Mouse (Mus musculus) neural tube, embryonic 12.5 days (tissue): ENCODE results near the gene Sec11a. TPM values are rescaled to one million over a fixed set of nuclear protein-coding genes. Genes with fewer than 3 reads are reported as not detected.
"Not testable (repeated sequence)": the region's sequence is repeated elsewhere in the genome, so short reads cannot be mapped to it uniquely, and the experiment has no call there.

Experiments
- ATAC-seq: fragments of 200-750 bp; cut with Nextera tagmentation; 2 replicates; pipeline ENCODE4 v1.8.0; 2017; ENCODE audit warnings: low read depth, mild to moderate bottlenecking, moderate TSS enrichment, moderate library complexity; ENCODE audit not compliant: low FRiP score
- H3K27ac ChIP-seq: fragments of 300-500 bp; sonication (generic); 2 replicates; pipeline ENCODE4 v1.5.1; 2016
- H3K27me3 ChIP-seq: fragments of 300-500 bp; sonication (generic); replicated peaks from 2 replicates; pipeline ENCODE4 v1.6.1; 2016; ENCODE audit warnings: mild to moderate bottlenecking
- H3K36me3 ChIP-seq: fragments of 300-500 bp; sonication (generic); 2 replicates; pipeline ENCODE4 v1.6.1; 2016; ENCODE audit warnings: mild to moderate bottlenecking
- H3K4me1 ChIP-seq: fragments of 300-500 bp; sonication (generic); 2 replicates; pipeline ENCODE4 v1.6.1; 2016
- H3K4me2 ChIP-seq: fragments of 300-500 bp; sonication (generic); replicated peaks from 2 replicates; pipeline ENCODE4 v1.6.1; 2016; ENCODE audit warnings: mild to moderate bottlenecking
- H3K4me3 ChIP-seq: fragments of 300-500 bp; sonication (generic); 2 replicates; pipeline ENCODE4 v1.5.1; 2016
- H3K9ac ChIP-seq: fragments of 300-500 bp; sonication (generic); 2 replicates; pipeline ENCODE4 v1.6.1; 2016; ENCODE audit warnings: mild to moderate bottlenecking
- H3K9me3 ChIP-seq: fragments of 300-500 bp; sonication (generic); 2 replicates; pipeline ENCODE4 v1.6.1; 2016; ENCODE audit warnings: mild to moderate bottlenecking
- WGBS: fragments of 180-500 bp; shearing (Covaris S2); methylation state at CpG from one replicate; pipeline ENCODE4 v1.1.7; 2016; 5-methylcytosine and 5-hydroxymethylcytosine counted together
- polyA plus RNA-seq: library from polyadenylated mRNA; unstranded; fragments of >200 nt; fragmentation: Nextera tagmentation; extraction: Ambion mirVana; gene quantifications from 2 replicates; pipeline ENCODE4 v1.2.1, GENCODE M21; 2016

The Sec11a gene
- polyA plus RNA-seq, 1 experiment from 2014 or later = 170 TPM

DNA sequence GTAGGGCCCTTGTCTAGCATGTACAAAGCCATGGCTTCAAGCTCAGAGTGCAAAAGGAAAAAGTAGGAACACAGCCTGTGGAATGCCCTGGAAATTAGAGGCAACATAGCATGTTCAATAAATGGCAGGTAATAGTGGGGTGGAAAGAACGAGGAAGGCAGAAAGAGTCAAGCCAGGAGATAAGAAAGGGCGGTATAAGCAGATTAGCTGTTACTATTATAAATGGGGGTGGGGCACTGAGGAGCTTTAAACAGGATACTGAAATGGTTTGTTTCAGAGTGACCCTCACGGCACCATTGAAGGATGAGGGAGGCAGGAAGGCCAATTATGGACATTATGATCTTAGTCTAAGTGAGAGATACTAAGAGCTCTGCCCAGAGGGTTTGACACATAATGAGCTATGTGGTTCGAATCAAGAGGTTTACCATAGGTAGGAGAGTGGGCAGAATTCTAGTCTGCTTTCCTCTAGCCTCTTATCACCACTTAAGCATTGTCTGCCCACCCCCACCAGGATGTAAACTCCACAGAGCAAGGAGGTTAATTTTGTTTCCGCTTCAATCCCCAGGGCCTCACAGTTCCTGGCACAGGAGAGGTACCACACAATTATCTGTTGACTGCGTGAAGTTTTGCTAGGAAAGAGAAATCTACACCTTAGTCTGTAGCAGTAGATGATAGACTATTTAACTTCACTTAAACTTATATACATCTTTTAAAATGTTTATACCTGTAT, 39.0 kb upstream of the Sec11a start:
- no peak overlapping the region for H3K4me3 ChIP-seq
- ATAC-seq = no peak
- no peaks in the 10 kb centered on the region for H3K9me3 ChIP-seq
- H3K27me3 ChIP-seq = no peaks in the 10 kb centered on the region
- no peaks in the 10 kb centered on the region for H3K36me3 ChIP-seq
- no peak overlapping the region for H3K4me2 ChIP-seq
- H3K27ac ChIP-seq = no peak overlapping the region
- no peak overlapping the region for H3K9ac ChIP-seq
- WGBS = 73% methylated on average over 6 of the region's 6 CpGs
- 0 out of 2 replicates have a peak, but pooled peaks cover 3% of the 10 kb centered on the region for H3K4me1 ChIP-seq

- 92% methylated on average over 11 of the region's 11 CpGs for WGBS
- no peaks in the 10 kb centered on the region for H3K4me1 ChIP-seq
- ATAC-seq = no peak
- H3K4me2 ChIP-seq = no peak overlapping the region
- no peak overlapping the region for H3K27ac ChIP-seq
- no peaks in the 10 kb centered on the region for H3K36me3 ChIP-seq
- no peak overlapping the region for H3K9ac ChIP-seq
- H3K4me3 ChIP-seq = no peak overlapping the region
- H3K9me3 ChIP-seq = no peaks in the 10 kb centered on the region
- H3K27me3 ChIP-seq = no peaks in the 10 kb centered on the region
Measured at GRCm38 (mm10) chr7:80980566-80980965, 33.0 kb upstream of the Sec11a start.

DNA sequence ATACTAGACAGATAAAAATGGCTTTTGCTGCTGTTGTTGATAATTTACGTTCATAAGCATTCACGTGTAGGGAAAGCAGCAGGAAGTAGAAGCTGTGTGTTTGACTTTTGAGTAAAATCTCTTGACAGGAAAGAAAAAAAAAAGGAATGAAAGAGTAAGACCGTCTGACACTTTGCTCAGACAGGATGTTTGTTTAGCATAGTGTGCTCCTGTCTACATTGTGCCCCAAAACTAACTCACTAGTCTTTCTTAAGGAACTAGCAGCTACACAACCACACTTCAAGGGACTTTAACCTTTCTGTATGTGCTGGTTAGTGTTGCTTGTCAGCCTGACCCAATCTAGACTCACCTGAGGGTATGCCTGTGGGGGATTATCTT, 26.0 kb upstream of the Sec11a start:
- not testable (repeated sequence) for H3K4me3 ChIP-seq, H3K4me2 ChIP-seq, ATAC-seq, H3K4me1 ChIP-seq, H3K9me3 ChIP-seq, H3K36me3 ChIP-seq, H3K27ac ChIP-seq, H3K27me3 ChIP-seq, H3K9ac ChIP-seq
- 73% methylated on average over 3 of the region's 3 CpGs for WGBS

- H3K27ac ChIP-seq, H3K36me3 ChIP-seq, ATAC-seq, H3K9me3 ChIP-seq, H3K4me3 ChIP-seq, H3K4me1 ChIP-seq, H3K4me2 ChIP-seq, H3K9ac ChIP-seq, H3K27me3 ChIP-seq: not testable (repeated sequence)
- WGBS = 88% methylated on average over 4 of the region's 4 CpGs
Measured at GRCm38 (mm10) chr7:80972920-80973637, 25.5 kb upstream of the Sec11a start.

DNA sequence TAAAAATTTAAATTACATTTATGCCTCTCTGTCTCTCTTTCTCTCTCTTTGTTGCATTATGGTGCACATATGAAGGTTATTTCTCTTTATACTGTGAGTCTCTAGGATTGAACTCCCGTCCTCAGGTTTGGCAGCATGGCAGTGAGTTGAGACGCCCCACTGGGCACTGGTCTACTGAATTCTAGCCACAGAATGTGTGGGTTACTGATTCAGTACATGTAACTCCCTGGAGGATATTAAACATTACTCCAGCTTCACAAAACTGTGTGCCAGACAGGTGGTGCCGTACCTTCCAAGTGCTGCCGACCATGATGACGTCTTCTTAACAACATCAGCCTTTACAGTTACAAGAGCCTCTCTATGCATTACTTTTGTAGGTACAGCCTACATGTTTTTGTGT, 24.5 kb upstream of the Sec11a start:
- ATAC-seq = no peak
- Histone ChIP-seq H3K4me2 (no peak overlapping the region), H3K9me3 (no peaks in the 10 kb centered on the region), H3K4me3 (no peak overlapping the region), H3K27ac (no peak overlapping the region), H3K36me3 (no peaks in the 10 kb centered on the region), H3K27me3 (no peaks in the 10 kb centered on the region), H3K9ac (no peak overlapping the region), H3K4me1 (no peaks in the 10 kb centered on the region)
- WGBS = 90% methylated on average over 5 of the region's 5 CpGs

- 75% methylated on average over 2 of the region's 2 CpGs for WGBS
- no peak for ATAC-seq
- Histone ChIP-seq H3K4me3 (no peak overlapping the region), H3K9ac (no peak overlapping the region), H3K27me3 (no peaks in the 10 kb centered on the region), H3K27ac (no peak overlapping the region), H3K9me3 (no peaks in the 10 kb centered on the region), H3K4me2 (no peak overlapping the region), H3K36me3 (no peaks in the 10 kb centered on the region), H3K4me1 (no peaks in the 10 kb centered on the region)
Measured at GRCm38 (mm10) chr7:80971419-80971818, 23.8 kb upstream of the Sec11a start.

- H3K4me2 ChIP-seq = no peak overlapping the region
- ATAC-seq = no peak
- H3K4me1 ChIP-seq = no peaks in the 10 kb centered on the region
- H3K4me3 ChIP-seq = no peak overlapping the region
- H3K9ac ChIP-seq = no peak overlapping the region
- no peak overlapping the region for H3K27ac ChIP-seq
- WGBS = 76% methylated on average over 3 of the region's 3 CpGs
- H3K36me3 ChIP-seq = no peaks in the 10 kb centered on the region
- no peaks in the 10 kb centered on the region for H3K9me3 ChIP-seq
- H3K27me3 ChIP-seq = no peaks in the 10 kb centered on the region
Measured at GRCm38 (mm10) chr7:80970913-80971312, 23.3 kb upstream of the Sec11a start.

- ATAC-seq = no peak
- H3K27me3 ChIP-seq = 0 out of 2 replicates have a peak, but pooled peaks cover 3% of the 10 kb centered on the region
- H3K4me1 ChIP-seq = no peaks in the 10 kb centered on the region
- WGBS = 66% methylated on average over 6 of the region's 6 CpGs
- H3K9ac ChIP-seq = no peak overlapping the region
- no peak overlapping the region for H3K4me2 ChIP-seq
- no peaks in the 10 kb centered on the region for H3K9me3 ChIP-seq
- no peaks in the 10 kb centered on the region for H3K36me3 ChIP-seq
- no peak overlapping the region for H3K27ac ChIP-seq
- no peak overlapping the region for H3K4me3 ChIP-seq
Measured at GRCm38 (mm10) chr7:80962799-80963198, 15.2 kb upstream of the Sec11a start.

DNA sequence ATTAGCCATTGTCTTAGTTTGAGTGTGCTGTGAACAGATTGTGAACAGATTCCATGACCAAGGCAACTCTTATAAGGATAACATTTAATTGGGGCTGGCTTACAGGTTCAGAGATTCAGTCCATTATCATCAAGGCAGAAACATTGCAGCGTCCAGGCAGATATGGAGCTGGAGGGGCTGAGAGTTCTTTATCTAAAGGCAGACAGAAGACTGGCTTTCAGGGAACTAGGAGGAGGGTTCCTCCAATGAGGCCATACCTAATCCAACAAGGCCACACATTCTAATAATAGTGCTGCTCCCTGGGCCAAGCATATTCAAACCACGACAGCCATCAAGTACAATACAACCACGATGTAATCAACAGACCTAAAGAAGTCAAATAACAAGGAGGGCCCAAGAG, 11.4 kb upstream of the Sec11a start:
- ATAC-seq = no peak
- H3K4me1 ChIP-seq = no peaks in the 10 kb centered on the region

DNA sequence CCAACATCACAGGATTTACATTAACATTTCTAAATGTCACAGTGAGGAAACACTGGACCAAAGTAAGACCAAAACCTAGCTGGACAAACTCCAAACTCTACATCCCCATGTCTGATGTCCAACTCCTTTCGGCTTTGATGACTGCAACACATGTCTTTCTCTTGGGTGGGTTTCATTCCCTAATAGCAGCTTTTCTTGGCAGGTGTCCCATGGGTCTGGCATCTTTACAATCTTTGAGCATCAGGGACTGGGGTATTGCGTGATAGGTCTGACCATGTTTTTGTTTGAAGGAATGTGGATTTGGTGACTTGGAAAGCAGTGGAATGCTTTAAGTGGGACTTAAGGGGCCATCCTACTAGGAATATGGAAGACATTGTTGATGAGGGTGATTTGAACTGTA, 9.3 kb upstream of the Sec11a start:
- 96% methylated on average over 2 of the region's 2 CpGs for WGBS
- no peak for ATAC-seq

More for the DNA sequence above, 11.4 kb upstream of the Sec11a start:
- WGBS = 92% methylated on average over 3 of the region's 3 CpGs
- no peak overlapping the region for H3K4me3 ChIP-seq
- no peak overlapping the region for H3K4me2 ChIP-seq
- H3K36me3 ChIP-seq = no peaks in the 10 kb centered on the region
- H3K27ac ChIP-seq = no peak overlapping the region
- no peaks in the 10 kb centered on the region for H3K9me3 ChIP-seq
- no peak overlapping the region for H3K9ac ChIP-seq
- H3K27me3 ChIP-seq = 0 out of 2 replicates have a peak, but pooled peaks cover 3% of the 10 kb centered on the region

GRCm38 (mm10) chr7:80954251-80954650, 6.7 kb upstream of the Sec11a start:
- no peak overlapping the region for H3K4me2 ChIP-seq
- no peaks in the 10 kb centered on the region for H3K4me1 ChIP-seq
- H3K36me3 ChIP-seq = no peaks in the 10 kb centered on the region
- H3K9me3 ChIP-seq = no peaks in the 10 kb centered on the region
- WGBS = 85% methylated on average over 2 of the region's 2 CpGs
- H3K9ac ChIP-seq = no peak overlapping the region
- no peak overlapping the region for H3K27ac ChIP-seq
- H3K4me3 ChIP-seq = no peak overlapping the region
- H3K27me3 ChIP-seq = no peaks in the 10 kb centered on the region
- no peak for ATAC-seq

More for the DNA sequence above, 9.3 kb upstream of the Sec11a start:
- H3K27me3 ChIP-seq = 0 out of 2 replicates have a peak, but pooled peaks cover 3% of the 10 kb centered on the region
- no peaks in the 10 kb centered on the region for H3K4me1 ChIP-seq
- H3K9me3 ChIP-seq = no peaks in the 10 kb centered on the region
- no peak overlapping the region for H3K4me2 ChIP-seq
- no peak overlapping the region for H3K27ac ChIP-seq
- no peak overlapping the region for H3K4me3 ChIP-seq
- no peaks in the 10 kb centered on the region for H3K36me3 ChIP-seq
- no peak overlapping the region for H3K9ac ChIP-seq

GRCm38 (mm10) chr7:80952140-80952539, 4.6 kb upstream of the Sec11a start:
- no peak for ATAC-seq
- H3K9ac ChIP-seq = no peak overlapping the region
- H3K36me3 ChIP-seq = no peaks in the 10 kb centered on the region
- WGBS = 68% methylated on average over 3 of the region's 3 CpGs
- H3K4me1 ChIP-seq = no peaks in the 10 kb centered on the region
- H3K9me3 ChIP-seq = no peaks in the 10 kb centered on the region
- no peaks in the 10 kb centered on the region for H3K27me3 ChIP-seq
- no peak overlapping the region for H3K27ac ChIP-seq
- H3K4me2 ChIP-seq = no peak overlapping the region
- no peak overlapping the region for H3K4me3 ChIP-seq

- Histone ChIP-seq H3K4me3 (no peak overlapping the region), H3K36me3 (no peaks in the 10 kb centered on the region), H3K4me1 (peaks cover 3% of the 10 kb centered on the region), H3K4me2 (no peak overlapping the region), H3K9me3 (no peaks in the 10 kb centered on the region), H3K27me3 (no peaks in the 10 kb centered on the region), H3K27ac (no peak overlapping the region), H3K9ac (no peak overlapping the region)
- ATAC-seq = no peak
- 87% methylated on average over 4 of the region's 4 CpGs for WGBS
Measured at GRCm38 (mm10) chr7:80951461-80951860, 3.9 kb upstream of the Sec11a start.
